Mouse (Mus musculus): ENCODE results near the gene Zfyve9. TPM values are rescaled to one million over a fixed set of nuclear protein-coding genes. Genes with fewer than 3 reads are reported as not detected.

The Zfyve9 gene
- 2.1 TPM in 2 replicates for polyA plus RNA-seq (2015; fragmentation: Nextera tagmentation; extraction: Ambion mirVana)

GRCm38 (mm10) chr4:108780057-108780863 lies at the start of gene Zfyve9:
Zfyve9 (minus strand) TSS chr4:108780798.

DNA sequence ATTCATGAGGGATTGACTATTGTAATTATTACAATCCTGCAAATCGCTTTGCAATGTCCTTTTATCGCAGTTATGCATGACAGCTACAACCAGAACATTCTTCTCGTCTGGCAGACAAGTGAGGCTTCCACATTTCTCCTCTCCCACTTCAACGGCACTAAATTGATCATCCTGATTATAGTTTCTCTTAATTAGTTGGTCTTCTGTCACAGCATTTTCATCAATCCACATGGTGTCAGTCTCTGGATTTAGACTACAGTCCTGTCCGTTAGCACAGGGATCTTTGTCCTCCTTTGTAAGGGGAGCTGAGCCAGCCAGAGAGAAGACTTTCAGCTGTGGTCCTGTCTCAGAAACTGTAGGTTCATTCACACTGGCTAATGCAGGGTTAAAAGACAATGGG lies 61.2 kb downstream of the Zfyve9 start, which contains the start of gene 3110021N24Rik:
TSS of gene 3110021N24Rik (plus strand) at position 301 of the 400 bp plus-strand sequence.

DNA sequence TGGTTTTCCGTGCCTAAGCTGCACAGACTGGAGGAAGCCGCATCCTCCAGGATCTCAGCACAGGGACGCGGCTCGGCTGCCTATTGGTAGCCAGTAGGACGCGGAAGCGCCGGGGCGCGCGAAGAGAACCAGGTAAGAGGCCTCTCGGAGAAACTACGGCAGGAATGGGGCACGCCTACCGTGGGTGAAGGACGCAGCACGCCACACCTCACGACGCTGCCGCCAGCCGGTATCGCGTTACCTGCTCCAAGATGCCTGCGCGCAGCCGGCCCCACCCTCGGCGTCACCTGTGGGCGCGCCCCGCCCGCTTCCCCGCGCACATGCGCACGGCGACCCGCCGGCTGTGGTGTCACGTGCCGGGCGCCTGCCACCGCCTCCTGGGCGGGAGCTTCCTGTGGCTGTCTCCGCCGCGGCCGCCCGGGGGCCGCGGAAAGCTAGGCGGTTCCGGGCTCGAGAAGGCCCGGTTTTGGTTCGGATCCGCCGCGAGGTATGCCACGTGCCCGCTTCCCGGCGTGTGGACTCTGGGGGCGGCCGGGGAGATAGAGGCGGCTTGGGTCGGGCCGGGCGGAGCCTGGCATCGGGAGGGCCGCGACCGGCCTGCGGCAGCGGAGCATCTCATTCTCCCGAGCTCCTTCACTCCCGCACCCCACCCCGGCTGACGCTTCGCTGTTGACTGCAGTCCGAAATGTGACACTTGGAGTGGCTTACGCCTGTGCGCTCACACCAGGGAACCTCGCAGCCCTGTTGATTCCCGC lies 160.8 kb downstream of the Zfyve9 start, which contains the start of gene Cc2d1b:
TSS of gene Cc2d1b (plus strand) at position 354 of the 755 bp plus-strand sequence.

Other genes with a start within 250 kb of the Zfyve9 start
- 43.4 and 49.3 TPM in 2 replicates for gene Prpf38a, start 201.5 kb downstream of the Zfyve9 start, polyA plus RNA-seq (2015; fragmentation: Nextera tagmentation; extraction: Ambion mirVana)
- 2.4 and 3.7 TPM in 2 replicates for gene Orc1, start 201.4 kb downstream of the Zfyve9 start, polyA plus RNA-seq (2015; fragmentation: Nextera tagmentation; extraction: Ambion mirVana)
- gene Cc2d1b, start 160.9 kb downstream of the Zfyve9 start, polyA plus RNA-seq (2015; fragmentation: Nextera tagmentation; extraction: Ambion mirVana), result 19.0 and 22.9 TPM in 2 replicates
- gene 3110021N24Rik, start 61.1 kb downstream of the Zfyve9 start, polyA plus RNA-seq (2015; fragmentation: Nextera tagmentation; extraction: Ambion mirVana), result 0.37 and 0.70 TPM in 2 replicates
- gene Btf3l4, start 52.8 kb upstream of the Zfyve9 start, polyA plus RNA-seq (2015; fragmentation: Nextera tagmentation; extraction: Ambion mirVana), result 96.5 and 117 TPM in 2 replicates
- gene Txndc12, start 53.8 kb upstream of the Zfyve9 start, polyA plus RNA-seq (2015; fragmentation: Nextera tagmentation; extraction: Ambion mirVana), result 42.5 and 47.9 TPM in 2 replicates
- 27.9 TPM in 2 replicates for gene Kti12, start 67.0 kb upstream of the Zfyve9 start, polyA plus RNA-seq (2015; fragmentation: Nextera tagmentation; extraction: Ambion mirVana)
- 0.21 and 0.71 TPM in 2 replicates for gene A730015C16Rik, start 67.8 kb upstream of the Zfyve9 start, polyA plus RNA-seq (2015; fragmentation: Nextera tagmentation; extraction: Ambion mirVana)
- gene Rab3b, start 98.3 kb upstream of the Zfyve9 start, polyA plus RNA-seq (2015; fragmentation: Nextera tagmentation; extraction: Ambion mirVana), result 13.0 and 17.6 TPM in 2 replicates
- gene Nrd1, start 219.9 kb upstream of the Zfyve9 start, polyA plus RNA-seq (2015; fragmentation: Nextera tagmentation; extraction: Ambion mirVana), result 36.1 and 41.5 TPM in 2 replicates